Mouse (Mus musculus) CD4-positive, CD25-positive, alpha-beta regulatory T cell, adult 4 months (primary cell): ENCODE data around the gene Rbbp5. TPM values are rescaled to one million over a fixed set of nuclear protein-coding genes. Genes with fewer than 3 reads are reported as not detected.
"Not testable (repeated sequence)": the region's sequence is repeated elsewhere in the genome, so short reads cannot be mapped to it uniquely, and the experiment has no call there.

ENCODE experiments used
- ATAC-seq: one replicate; pipeline ENCODE4 v1.8.0; 2017
- polyA plus RNA-seq, 2 experiments: library from polyadenylated mRNA; unstranded; fragments of 100-300 nt; shearing (Covaris generic); gene quantifications; one replicate each; pipeline ENCODE4 v1.2.1; 2017

The Rbbp5 gene
- 10 to 100 TPM; 34.8 to 40.9 TPM for polyA plus RNA-seq

- ATAC-seq, result peak; percentile 87
Measured at GRCm38 (mm10) chr1:132476928-132477691, at the start of gene Rbbp5. Gene Rbbp5 (plus strand): TSS chr1:132477365.

GRCm38 (mm10) chr1:132430818-132431217 lies 46.3 kb upstream of the Rbbp5 start:
- ATAC-seq, result no peak

DNA sequence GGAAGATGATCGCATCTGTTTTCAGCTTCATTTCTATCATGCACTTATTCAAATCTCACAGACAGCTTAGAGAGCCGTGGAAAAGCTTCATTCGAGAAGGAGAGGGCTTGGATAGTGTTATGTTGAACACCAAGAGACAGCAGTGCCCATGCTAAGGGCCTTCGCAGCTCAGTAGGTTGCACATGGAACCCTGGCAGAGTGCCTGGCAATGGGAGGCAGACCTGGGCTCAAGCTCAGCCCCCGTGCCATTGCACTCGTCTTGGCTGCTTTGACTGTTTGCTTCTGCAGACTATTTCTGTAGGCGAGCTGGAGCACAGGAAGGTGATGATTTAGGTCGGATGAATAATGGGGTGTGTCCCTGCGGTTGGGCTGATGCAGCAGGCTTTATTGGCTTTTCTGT lies 45.4 kb upstream of the Rbbp5 start:
- no peak for ATAC-seq

GRCm38 (mm10) chr1:132433349-132433748 lies 43.8 kb upstream of the Rbbp5 start:
- ATAC-seq, result no peak

DNA sequence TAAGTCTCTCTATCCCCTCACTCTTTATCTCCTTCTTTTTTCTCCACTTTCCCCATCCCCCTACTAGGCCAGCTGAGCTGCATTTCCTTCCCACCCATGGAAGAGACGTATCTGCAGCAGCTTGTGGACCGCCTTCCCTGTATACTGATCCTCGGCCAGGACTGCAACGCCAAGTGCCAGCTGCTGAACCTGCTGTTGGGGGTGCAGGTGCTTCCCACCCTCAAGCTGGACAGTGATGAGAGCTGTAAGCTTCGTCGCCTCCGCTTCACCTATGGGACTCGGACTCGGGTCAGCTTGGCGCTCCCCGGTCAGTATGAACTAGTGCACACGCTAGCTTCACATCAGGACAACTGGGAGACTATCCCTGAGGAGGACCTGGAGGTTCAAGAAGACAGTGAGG lies 43.1 kb upstream of the Rbbp5 start:
- ATAC-seq, result no peak

GRCm38 (mm10) chr1:132436320-132436958 lies 40.7 kb upstream of the Rbbp5 start:
- ATAC-seq, result peak; percentile 54

DNA sequence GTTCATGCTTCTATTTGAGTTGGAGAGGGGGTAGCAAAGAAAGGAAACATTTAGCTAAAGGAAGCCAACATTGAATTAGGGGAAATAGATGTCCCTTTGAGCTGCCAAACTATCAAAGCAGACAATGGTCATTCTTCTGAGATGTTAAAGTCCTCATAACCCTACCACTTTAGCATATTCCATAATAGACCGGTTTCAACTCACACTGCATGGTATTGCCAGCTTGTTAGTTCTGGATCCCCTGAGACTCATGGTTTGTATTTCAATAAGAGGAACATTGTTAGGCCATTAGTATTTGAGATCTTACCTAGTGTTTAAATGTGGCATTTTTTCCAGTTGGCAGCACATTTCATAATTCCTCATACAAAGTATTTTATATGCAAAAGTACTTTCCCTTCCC lies 40.2 kb upstream of the Rbbp5 start:
- no peak for ATAC-seq

GRCm38 (mm10) chr1:132437389-132437788 lies 39.8 kb upstream of the Rbbp5 start:
- no peak for ATAC-seq

- ATAC-seq, result no peak
Measured at GRCm38 (mm10) chr1:132440896-132441435, 36.2 kb upstream of the Rbbp5 start.

DNA sequence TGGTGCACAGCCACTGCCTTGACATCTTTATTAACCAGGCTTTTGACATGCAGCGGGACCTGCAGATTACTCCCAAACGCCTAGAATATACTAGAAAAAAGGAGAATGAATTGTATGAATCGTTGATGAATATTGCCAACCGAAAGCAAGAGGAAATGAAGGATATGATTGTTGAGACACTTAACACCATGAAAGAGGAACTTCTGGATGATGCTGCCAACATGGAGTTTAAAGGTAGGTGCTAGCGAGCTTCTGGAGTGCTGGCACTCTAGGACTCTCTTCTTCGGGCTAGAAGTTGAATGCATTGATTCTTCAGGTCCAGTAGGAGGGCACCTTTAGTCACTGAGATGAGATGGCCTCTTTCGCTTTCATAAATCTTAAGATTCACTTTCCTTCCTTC lies 27.4 kb upstream of the Rbbp5 start:
- no peak for ATAC-seq

DNA sequence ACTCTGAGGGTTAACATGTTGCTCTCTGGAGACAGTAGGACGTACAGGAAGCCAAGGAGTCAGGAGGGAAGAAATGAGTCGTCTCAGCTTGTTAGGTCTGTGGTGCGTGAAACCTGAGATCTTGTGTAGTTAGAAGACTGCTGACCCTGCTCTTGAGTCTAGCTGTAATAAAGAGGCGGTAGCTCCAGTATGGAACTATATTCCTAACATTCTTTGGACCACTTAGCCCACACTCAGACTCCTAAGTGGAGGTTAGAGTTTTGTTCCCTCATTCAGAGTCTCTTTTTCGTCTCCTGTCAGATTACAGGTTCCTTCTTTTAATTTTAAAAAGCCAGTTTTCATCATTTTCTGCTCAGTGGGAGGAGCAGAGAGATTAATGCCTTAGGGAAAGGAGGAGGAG lies 12.5 kb upstream of the Rbbp5 start:
- ATAC-seq, result no peak

- ATAC-seq, result no peak
Measured at GRCm38 (mm10) chr1:132468926-132469325, 8.2 kb upstream of the Rbbp5 start.

DNA sequence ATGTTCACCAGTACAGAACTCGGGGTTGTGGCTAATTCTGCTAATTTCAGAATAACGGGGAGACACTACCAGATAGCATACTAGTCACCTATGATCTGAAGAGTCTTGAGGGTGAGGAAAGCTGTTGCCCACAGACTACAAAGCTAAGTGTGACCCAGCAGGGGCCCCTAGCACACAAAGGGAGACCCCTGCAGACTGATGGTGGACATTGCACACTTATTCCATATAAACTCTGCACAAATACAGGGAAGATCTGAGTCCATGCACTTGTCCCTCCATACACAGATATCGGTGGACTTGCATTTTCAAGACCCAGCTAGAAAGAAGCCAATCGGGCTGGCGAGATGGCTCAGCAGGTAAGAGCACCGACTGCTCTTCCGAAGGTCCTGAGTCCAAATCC lies 7.6 kb upstream of the Rbbp5 start:
- ATAC-seq, result no peak

GRCm38 (mm10) chr1:132470031-132470430 lies 7.1 kb upstream of the Rbbp5 start:
- not testable (repeated sequence) for ATAC-seq

- no peak for ATAC-seq
Measured at GRCm38 (mm10) chr1:132471032-132471431, 6.1 kb upstream of the Rbbp5 start.

- ATAC-seq, result no peak
Measured at GRCm38 (mm10) chr1:132471499-132471898, 5.7 kb upstream of the Rbbp5 start.

DNA sequence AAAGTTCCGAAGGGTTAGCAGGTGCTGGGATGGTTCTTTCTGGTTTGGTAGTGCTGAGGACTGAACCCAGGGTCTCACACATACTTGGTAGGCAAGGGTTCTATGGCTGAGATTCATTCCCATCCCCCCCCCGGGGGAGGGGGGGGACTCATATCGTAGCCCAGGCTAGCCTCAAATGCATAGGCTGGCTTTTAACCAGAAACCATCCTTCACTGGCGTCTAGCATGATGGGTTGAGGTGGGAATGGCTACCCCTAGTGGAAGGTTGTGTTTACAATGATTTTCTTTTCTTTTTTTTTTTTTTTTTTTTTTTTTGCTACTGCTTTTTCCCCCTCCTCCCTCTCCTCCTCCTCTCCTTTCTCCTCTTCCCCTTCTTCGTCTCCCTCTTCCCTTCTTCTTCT lies 4.6 kb upstream of the Rbbp5 start:
- no peak for ATAC-seq

DNA sequence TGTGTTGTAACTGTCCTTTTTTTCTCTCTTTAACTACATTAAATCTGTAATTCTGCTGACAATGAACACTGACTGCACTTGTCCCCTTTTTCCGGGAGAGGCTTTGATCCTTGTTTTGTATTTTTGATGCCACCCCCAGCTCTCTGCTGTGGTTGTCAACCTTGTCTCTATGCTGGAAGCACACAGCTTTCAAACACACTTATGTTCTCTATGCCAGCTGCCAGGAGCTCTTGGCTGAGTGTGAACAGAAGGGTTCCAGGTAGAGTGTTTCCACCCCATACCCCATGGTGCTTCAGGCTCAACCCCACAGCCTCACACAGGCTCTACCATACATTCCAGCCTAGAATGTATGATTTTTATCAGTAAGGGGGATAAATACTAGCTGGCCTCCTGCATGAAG lies 2.7 kb upstream of the Rbbp5 start:
- no peak for ATAC-seq

GRCm38 (mm10) chr1:132476575-132476927 lies 614 bp upstream of the Rbbp5 start:
- peak; percentile 59 for ATAC-seq

- ATAC-seq, result no peak
Measured at GRCm38 (mm10) chr1:132479438-132479837, 2.3 kb downstream of the Rbbp5 start.

GRCm38 (mm10) chr1:132481619-132482018 lies 4.5 kb downstream of the Rbbp5 start:
- ATAC-seq, result no peak

GRCm38 (mm10) chr1:132483234-132483633 lies 6.1 kb downstream of the Rbbp5 start:
- no peak for ATAC-seq

DNA sequence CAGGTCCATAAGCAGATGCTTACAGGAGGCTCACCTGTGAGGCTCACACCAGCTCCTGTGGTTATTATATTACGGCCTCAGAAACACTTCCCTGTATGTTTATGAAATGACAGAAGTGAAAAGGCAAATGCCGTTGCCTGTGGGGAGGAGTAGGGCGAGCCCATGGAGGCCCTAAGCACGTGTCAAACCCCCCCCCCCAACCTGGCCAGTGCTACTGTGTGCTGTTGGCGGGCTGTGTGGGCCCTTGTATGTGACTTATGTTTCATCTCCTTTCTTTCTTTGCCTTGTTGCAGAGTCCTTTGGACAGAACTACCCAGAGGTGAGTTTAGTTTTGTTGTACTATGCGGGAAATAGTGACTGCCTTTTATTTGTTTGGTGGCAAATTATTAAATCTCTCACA lies 6.6 kb downstream of the Rbbp5 start:
- no peak for ATAC-seq

DNA sequence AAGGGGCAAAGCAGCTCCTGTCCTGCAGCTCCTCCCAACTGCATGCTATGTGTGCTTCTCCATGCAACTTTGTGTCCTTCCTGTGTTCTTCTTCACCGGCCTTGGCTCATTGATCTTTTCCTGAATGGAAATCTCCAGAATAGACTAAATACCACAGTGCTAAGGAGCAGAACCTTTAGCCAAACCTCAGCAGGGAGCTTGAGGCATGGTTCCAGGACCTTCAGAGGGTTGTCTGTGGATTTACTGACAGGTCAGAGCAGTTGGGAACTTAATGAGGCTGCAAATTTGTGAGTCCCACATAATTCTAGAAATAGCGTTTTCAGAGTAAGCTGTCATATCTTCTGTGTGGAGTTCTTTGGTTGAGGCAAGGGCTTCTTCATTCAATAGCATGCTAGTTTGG lies 23.4 kb downstream of the Rbbp5 start:
- no peak for ATAC-seq
